Mouse (Mus musculus) embryonic facial prominence, embryonic 13.5 days (tissue): ENCODE data around the gene Fam81a. TPM values are rescaled to one million over a fixed set of nuclear protein-coding genes. Genes with fewer than 3 reads are reported as not detected.
A peak's percentile ranks its signal among the peaks of the same experiment; 100 is the strongest.

ENCODE experiments used
- ATAC-seq: fragments of 200-750 bp; cut with Nextera tagmentation; 2 replicates; pipeline ENCODE4 v1.8.0; 2017; ENCODE audit warnings: low read depth; ENCODE audit not compliant: insufficient number of reproducible peaks, insufficient read depth, low FRiP score, low TSS enrichment
- H3K27ac ChIP-seq: fragments of 300-500 bp; sonication (generic); 2 replicates; pipeline ENCODE4 v1.5.1; 2015; ENCODE audit warnings: moderate library complexity, mild to moderate bottlenecking, inconsistent platforms
- H3K27me3 ChIP-seq: fragments of 300-500 bp; sonication (generic); 2 replicates; pipeline ENCODE4 v1.6.1; 2015; ENCODE audit warnings: mild to moderate bottlenecking, inconsistent platforms
- H3K36me3 ChIP-seq: fragments of 300-500 bp; sonication (generic); 2 replicates; pipeline ENCODE4 v1.6.1; 2015; ENCODE audit warnings: mild to moderate bottlenecking, inconsistent platforms
- H3K4me1 ChIP-seq: fragments of 300-500 bp; sonication (generic); 2 replicates; pipeline ENCODE4 v1.6.1; 2015; ENCODE audit warnings: inconsistent platforms
- H3K4me2 ChIP-seq: fragments of 300-500 bp; sonication (generic); 2 replicates; pipeline ENCODE4 v1.6.1; 2015; ENCODE audit warnings: moderate library complexity, mild to moderate bottlenecking, inconsistent platforms
- H3K4me3 ChIP-seq: fragments of 300-500 bp; sonication (generic); 2 replicates; pipeline ENCODE4 v1.5.1; 2015; ENCODE audit warnings: mild to moderate bottlenecking, inconsistent platforms
- H3K9ac ChIP-seq: fragments of 300-500 bp; sonication (generic); 2 replicates; pipeline ENCODE4 v1.6.1; 2015; ENCODE audit warnings: mild to moderate bottlenecking, inconsistent platforms
- H3K9me3 ChIP-seq: fragments of 300-500 bp; sonication (generic); 2 replicates; pipeline ENCODE4 v1.6.1; 2016; ENCODE audit warnings: inconsistent platforms
- WGBS: fragments of 180-500 bp; shearing (Covaris S2); methylation state at CpG from one replicate; pipeline ENCODE4 v1.1.7; 2015; ENCODE audit warnings: mixed read lengths; 5-methylcytosine and 5-hydroxymethylcytosine counted together
- polyA plus RNA-seq: library from polyadenylated mRNA; unstranded; fragments of >200 nt; fragmentation: Nextera tagmentation; extraction: Ambion mirVana; gene quantifications from 2 replicates; pipeline ENCODE4 v1.2.1, GENCODE M21; 2015

The Fam81a gene
- polyA plus RNA-seq = 8.5 and 12.1 TPM in 2 replicates

- Histone ChIP-seq H3K9me3 (no peaks in the 10 kb centered on the region), H3K27me3 (peaks cover 40% of the 10 kb centered on the region), H3K4me1 (peaks cover 24% of the 10 kb centered on the region), H3K4me2 (peak within 1 kb of the TSS; percentile 95), H3K36me3 (no peaks in the 10 kb centered on the region), H3K27ac (no peak within 1 kb of the TSS), H3K9ac (peak within 1 kb of the TSS; percentile 75), H3K4me3 (peak within 1 kb of the TSS; percentile 69)
- ATAC-seq = no peak
- WGBS = 73% methylated on average over 7 of the region's 7 CpGs
Measured at GRCm38 (mm10) chr9:70142460-70142859, at the start of gene Fam81a. Fam81a (minus strand) TSS chr9:70142560.

- Histone ChIP-seq H3K27me3 (no peaks in the 10 kb centered on the region), H3K36me3 (no peaks in the 10 kb centered on the region), H3K27ac (no peak overlapping the region), H3K4me3 (no peak overlapping the region), H3K4me1 (peaks cover 8% of the 10 kb centered on the region; the same call in 1 of the 2 replicates), H3K9ac (no peak overlapping the region), H3K9me3 (no peaks in the 10 kb centered on the region), H3K4me2 (no peak overlapping the region)
- 26% methylated on average over 7 of the region's 7 CpGs for WGBS
- ATAC-seq = no peak
Measured at GRCm38 (mm10) chr9:70182639-70183038, 40.3 kb upstream of the Fam81a start.

DNA sequence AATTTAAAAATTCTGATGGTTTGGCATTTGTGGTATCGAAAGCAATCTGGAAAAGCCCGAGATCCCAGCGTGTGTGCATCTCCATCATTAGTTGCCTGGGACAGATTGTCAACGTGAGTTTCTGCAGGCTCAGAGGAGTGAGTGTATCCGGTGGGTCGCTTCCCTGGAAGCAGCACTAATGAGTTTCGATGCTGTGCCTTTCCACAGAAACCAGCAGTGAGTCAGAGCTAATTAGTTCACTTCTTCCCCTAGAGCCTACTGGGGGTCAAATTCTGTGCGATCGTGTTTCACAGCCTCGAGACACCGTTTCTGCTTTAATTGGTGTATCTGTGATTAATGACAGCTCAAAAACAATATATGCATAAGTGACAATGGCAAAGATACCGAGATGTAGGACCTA lies 39.4 kb upstream of the Fam81a start:
- Histone ChIP-seq H3K4me3 (no peak overlapping the region), H3K4me1 (peaks cover 8% of the 10 kb centered on the region; the same call in 1 of the 2 replicates), H3K36me3 (no peaks in the 10 kb centered on the region), H3K27me3 (no peaks in the 10 kb centered on the region), H3K9ac (no peak overlapping the region), H3K27ac (no peak overlapping the region), H3K4me2 (no peak overlapping the region), H3K9me3 (no peaks in the 10 kb centered on the region)
- no peak for ATAC-seq
- 43% methylated on average over 12 of the region's 12 CpGs for WGBS

DNA sequence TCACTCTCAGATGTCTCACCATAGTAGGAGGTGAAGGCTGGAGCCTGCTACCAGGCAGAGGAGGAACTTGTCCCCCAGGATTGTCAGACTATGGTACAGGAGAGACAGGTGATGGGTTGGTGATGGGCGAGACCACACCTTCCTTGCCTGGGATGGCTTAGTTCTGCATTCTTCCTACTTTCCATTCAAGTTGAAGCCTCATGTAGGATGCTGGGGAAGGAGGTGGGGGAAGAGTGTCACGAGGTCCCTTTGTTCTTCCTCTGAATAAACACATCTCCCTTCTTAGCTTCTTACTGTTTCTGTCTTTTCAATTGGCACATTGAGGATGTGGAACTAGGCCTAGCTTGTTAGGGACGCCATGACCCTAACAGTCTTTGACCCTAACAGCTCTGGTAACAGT lies 33.9 kb upstream of the Fam81a start:
- Histone ChIP-seq H3K4me2 (no peak overlapping the region), H3K9me3 (no peaks in the 10 kb centered on the region), H3K4me1 (peaks cover 11% of the 10 kb centered on the region), H3K9ac (no peak overlapping the region), H3K36me3 (no peaks in the 10 kb centered on the region), H3K4me3 (no peak overlapping the region), H3K27me3 (no peaks in the 10 kb centered on the region), H3K27ac (no peak overlapping the region)
- no peak for ATAC-seq
- WGBS = 80% methylated on average over 3 of the region's 3 CpGs

- Histone ChIP-seq H3K4me2 (no peak overlapping the region), H3K9me3 (no peaks in the 10 kb centered on the region), H3K4me3 (no peak overlapping the region), H3K27ac (no peak overlapping the region), H3K4me1 (peaks cover 10% of the 10 kb centered on the region), H3K36me3 (no peaks in the 10 kb centered on the region), H3K27me3 (no peaks in the 10 kb centered on the region), H3K9ac (no peak overlapping the region)
- 25% methylated on average over 6 of the region's 6 CpGs for WGBS
- no peak for ATAC-seq
Measured at GRCm38 (mm10) chr9:70174896-70175295, 32.5 kb upstream of the Fam81a start.

DNA sequence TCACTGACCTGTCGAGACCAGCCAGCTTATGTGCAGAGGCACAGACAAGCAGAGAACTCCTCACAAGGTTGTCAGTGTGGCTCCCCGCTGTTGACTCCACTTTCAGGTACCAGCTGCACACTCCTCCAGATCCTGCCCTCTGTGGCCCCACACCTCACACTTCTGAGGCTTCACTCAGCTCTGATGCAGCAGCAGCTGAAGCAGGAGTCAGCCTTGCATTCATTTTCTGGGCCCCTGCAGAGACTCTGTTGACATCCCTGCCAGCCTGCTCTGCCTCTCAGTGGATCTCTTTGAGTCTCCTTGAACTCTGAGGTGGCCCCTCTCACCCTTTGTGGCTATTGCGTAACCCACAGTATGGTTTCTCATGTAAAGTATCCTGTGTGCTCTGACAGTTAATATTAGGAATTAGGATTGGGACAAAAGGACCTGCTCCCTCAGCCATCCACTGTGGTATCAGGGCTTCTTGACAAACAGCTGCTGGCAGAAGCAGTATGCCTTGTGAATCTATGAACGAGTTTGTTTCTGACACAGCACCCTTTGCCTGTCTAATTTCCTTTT lies 32.0 kb upstream of the Fam81a start:
- Histone ChIP-seq H3K27ac (no peak overlapping the region), H3K9me3 (no peaks in the 10 kb centered on the region), H3K4me3 (no peak overlapping the region), H3K27me3 (no peaks in the 10 kb centered on the region), H3K36me3 (no peaks in the 10 kb centered on the region), H3K9ac (no peak overlapping the region), H3K4me2 (no peak overlapping the region), H3K4me1 (peaks cover 10% of the 10 kb centered on the region)
- WGBS = 58% methylated on average over 4 of the region's 4 CpGs
- no peak for ATAC-seq

- Histone ChIP-seq H3K9me3 (no peaks in the 10 kb centered on the region), H3K27ac (no peak overlapping the region), H3K36me3 (no peaks in the 10 kb centered on the region), H3K4me1 (no peaks in the 10 kb centered on the region), H3K27me3 (no peaks in the 10 kb centered on the region), H3K4me3 (no peak overlapping the region), H3K9ac (no peak overlapping the region), H3K4me2 (no peak overlapping the region)
- WGBS = 81% methylated on average over 7 of the region's 7 CpGs
- no peak for ATAC-seq
Measured at GRCm38 (mm10) chr9:70168973-70169372, 26.6 kb upstream of the Fam81a start.

- ATAC-seq = no peak
- Histone ChIP-seq H3K4me1 (no peaks in the 10 kb centered on the region), H3K4me3 (no peak overlapping the region), H3K9me3 (no peaks in the 10 kb centered on the region), H3K27me3 (no peaks in the 10 kb centered on the region), H3K4me2 (no peak overlapping the region), H3K36me3 (no peaks in the 10 kb centered on the region), H3K27ac (no peak overlapping the region), H3K9ac (no peak overlapping the region)
- 70% methylated on average over 10 of the region's 10 CpGs for WGBS
Measured at GRCm38 (mm10) chr9:70160071-70160470, 17.7 kb upstream of the Fam81a start.

DNA sequence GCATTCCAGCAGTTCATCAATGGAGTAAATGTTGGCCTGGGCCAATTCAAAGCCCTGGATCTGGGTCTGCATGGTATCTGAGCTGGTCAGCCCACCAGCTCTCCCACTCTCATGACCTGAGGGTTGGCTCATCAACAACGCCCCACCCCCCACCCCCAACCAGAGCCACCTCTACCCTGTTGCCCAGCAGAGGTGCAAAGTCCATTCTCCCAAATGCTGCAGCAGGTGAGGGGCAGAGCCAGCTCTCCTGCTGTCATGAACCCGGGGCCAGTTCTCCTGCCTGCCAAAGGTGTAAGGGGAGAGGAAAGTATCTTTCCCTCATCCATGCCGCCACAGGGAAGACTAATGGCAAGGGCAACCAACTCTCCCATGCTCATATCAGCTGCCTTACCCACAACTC lies 5.3 kb upstream of the Fam81a start:
- WGBS = 76% methylated on average over 3 of the region's 3 CpGs
- H3K9me3 ChIP-seq = no peaks in the 10 kb centered on the region
- no peak for ATAC-seq

GRCm38 (mm10) chr9:70145426-70145825 lies 3.1 kb upstream of the Fam81a start:
- H3K27me3 ChIP-seq = peaks cover 27% of the 10 kb centered on the region
- ATAC-seq = no peak
- H3K4me2 ChIP-seq = no peak overlapping the region
- H3K9me3 ChIP-seq = no peaks in the 10 kb centered on the region
- H3K9ac ChIP-seq = no peak overlapping the region
- no peak overlapping the region for H3K4me3 ChIP-seq
- H3K36me3 ChIP-seq = no peaks in the 10 kb centered on the region
- WGBS = 55% methylated on average over 4 of the region's 4 CpGs
- no peak overlapping the region for H3K27ac ChIP-seq
- peaks cover 12% of the 10 kb centered on the region for H3K4me1 ChIP-seq

More for the DNA sequence above, 5.3 kb upstream of the Fam81a start:
- Histone ChIP-seq H3K4me1 (no peaks in the 10 kb centered on the region), H3K9ac (no peak overlapping the region), H3K4me3 (no peak overlapping the region), H3K36me3 (no peaks in the 10 kb centered on the region), H3K27ac (no peak overlapping the region), H3K4me2 (no peak overlapping the region), H3K27me3 (peaks cover 10% of the 10 kb centered on the region)

- ATAC-seq = no peak
Measured at GRCm38 (mm10) chr9:70143326-70143725, 966 bp upstream of the Fam81a start.

DNA sequence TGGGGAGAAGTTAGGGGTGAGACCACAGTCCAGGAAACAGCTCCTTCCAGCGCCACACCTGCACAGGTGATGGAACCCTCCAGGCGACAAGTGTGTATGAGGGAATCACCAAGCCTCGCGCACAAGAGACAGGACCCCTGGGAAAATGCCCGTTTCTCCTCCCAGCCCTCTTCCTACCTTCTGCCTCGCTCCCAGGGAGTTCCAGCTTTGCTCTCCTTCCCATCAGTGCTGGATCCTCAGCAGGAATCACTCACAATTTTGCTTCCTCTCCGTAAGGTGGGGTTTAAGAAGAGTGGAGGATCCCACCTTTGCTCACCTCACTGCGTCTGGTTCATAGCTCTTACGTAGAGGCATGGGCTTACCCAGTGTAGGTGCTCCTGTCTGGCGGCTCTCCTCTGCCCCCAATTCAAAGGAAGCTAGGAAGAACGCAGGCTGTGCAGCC lies 454 bp downstream of the Fam81a start:
- no peaks in the 10 kb centered on the region for H3K9me3 ChIP-seq
- WGBS = 2% methylated on average over 11 of the region's 11 CpGs
- H3K9ac ChIP-seq = peak overlapping the region; percentile 75
- H3K27me3 ChIP-seq = peaks cover 40% of the 10 kb centered on the region
- no peak for ATAC-seq
- H3K4me2 ChIP-seq = peak overlapping the region; percentile 95
- no peaks in the 10 kb centered on the region for H3K36me3 ChIP-seq
- no peak overlapping the region for H3K27ac ChIP-seq
- peaks cover 24% of the 10 kb centered on the region for H3K4me1 ChIP-seq
- H3K4me3 ChIP-seq = peak overlapping the region; percentile 69

More at GRCm38 (mm10) chr9:70143326-70143725, 966 bp upstream of the Fam81a start:
- H3K9ac ChIP-seq = no peak overlapping the region
- H3K36me3 ChIP-seq = no peaks in the 10 kb centered on the region
- WGBS = 66% methylated on average over 8 of the region's 8 CpGs
- no peak overlapping the region for H3K4me3 ChIP-seq
- no peak overlapping the region for H3K27ac ChIP-seq
- no peaks in the 10 kb centered on the region for H3K9me3 ChIP-seq
- H3K4me1 ChIP-seq = peaks cover 24% of the 10 kb centered on the region
- H3K27me3 ChIP-seq = peaks cover 33% of the 10 kb centered on the region
- H3K4me2 ChIP-seq = no peak overlapping the region
